Mouse (Mus musculus) heart, postnatal 36 days (tissue): ENCODE measurements at regions not wholly inside any gene's neighbourhood (a gene's known extent, or its start where the extent isn't known, plus 50 kb on each side); places are given as distances from the start of the nearest gene placed in this dataset.
"Not testable (repeated sequence)": the region's sequence is repeated elsewhere in the genome, so short reads cannot be mapped to it uniquely, and the experiment has no call there.

ENCODE experiments used
- DNase-seq, 2 experiments: peaks; one replicate each; pipeline ENCODE4 v3.0.0; 2021 to 2022
- intact Hi-C: fragments of 180-260 bp; cut with DNase I; formaldehyde crosslinking; loops from one replicate; pipeline ENCODE4 v1.15.1; 2025

GRCm38 (mm10) chr6:89121023-89121745, 219.1 kb downstream of the Tpra1 start:
- intact Hi-C loops, result no loop called here

GRCm38 (mm10) chr6:89121746-89122070, 219.7 kb downstream of the Tpra1 start:
- DNase-seq, result no peak
- intact Hi-C loops, result no loop called here

More at GRCm38 (mm10) chr6:89121023-89121745, 219.1 kb downstream of the Tpra1 start:
- DNase-seq, result no peak

- intact Hi-C loops, result no loop called here
- no peak for DNase-seq
Observed at GRCm38 (mm10) chr6:89125916-89126315, 223.9 kb downstream of the Tpra1 start.

- DNase-seq, intact Hi-C loops: not testable (repeated sequence)
Observed at GRCm38 (mm10) chr6:89128141-89128540, 226.1 kb downstream of the Tpra1 start.

- intact Hi-C loops, result no loop called here
- DNase-seq, result no peak
Observed at GRCm38 (mm10) chr6:89140469-89140868, 222.0 kb downstream of the Plxna1 start.

- no peak for DNase-seq
- intact Hi-C loops, result no loop called here
Observed at GRCm38 (mm10) chr6:89153027-89153662, 209.3 kb downstream of the Plxna1 start.

- no peak for DNase-seq
- intact Hi-C loops, result no loop called here
Observed at GRCm38 (mm10) chr6:89157501-89157900, 204.9 kb downstream of the Plxna1 start.

GRCm38 (mm10) chr6:89160051-89160450, 202.4 kb downstream of the Plxna1 start:
- no peak for DNase-seq
- intact Hi-C loops, result no loop called here

- no peak for DNase-seq
Observed at GRCm38 (mm10) chr6:89161746-89162145, 200.7 kb downstream of the Plxna1 start.

GRCm38 (mm10) chr6:89169520-89169919, 192.9 kb downstream of the Plxna1 start:
- intact Hi-C loops, result no loop called here
- DNase-seq, result no peak

More at GRCm38 (mm10) chr6:89161746-89162145, 200.7 kb downstream of the Plxna1 start:
- intact Hi-C loops, result no loop called here

- DNase-seq, intact Hi-C loops: not testable (repeated sequence)
Observed at GRCm38 (mm10) chr6:89184920-89185319, 177.5 kb downstream of the Plxna1 start.

GRCm38 (mm10) chr6:89200514-89201284, 161.7 kb downstream of the Plxna1 start:
- DNase-seq, intact Hi-C loops: not testable (repeated sequence)

GRCm38 (mm10) chr6:89215021-89215420, 147.4 kb downstream of the Plxna1 start:
- intact Hi-C loops, result no loop called here
- DNase-seq, result no peak

- intact Hi-C loops, result loop anchor here (5.0 kb wide), 2 partner anchors 117 to 308 kb away; no protein-coding TSS in a partner anchor
Observed at GRCm38 (mm10) chr6:89235416-89236075, 126.9 kb downstream of the Plxna1 start.

GRCm38 (mm10) chr6:89236226-89236625, 126.2 kb downstream of the Plxna1 start:
- intact Hi-C loops, result loop anchor here (5.0 kb wide), 2 partner anchors 116 to 309 kb away; no protein-coding TSS in a partner anchor
- no peak for DNase-seq

More at GRCm38 (mm10) chr6:89235416-89236075, 126.9 kb downstream of the Plxna1 start:
- DNase-seq, result no peak

GRCm38 (mm10) chr6:89236892-89237646, 125.4 kb downstream of the Plxna1 start:
- intact Hi-C loops, result loop anchor here (5.0 kb wide), 2 partner anchors 115 to 310 kb away; no protein-coding TSS in a partner anchor
- no peak for DNase-seq

- intact Hi-C loops, result loop anchor here (5.0 kb wide), 2 partner anchors 113 to 312 kb away; no protein-coding TSS in a partner anchor
- no peak for DNase-seq
Observed at GRCm38 (mm10) chr6:89238871-89239270, 123.5 kb downstream of the Plxna1 start.

- intact Hi-C loops, result loop anchor here (5.0 kb wide), 2 partner anchors 113 to 312 kb away; no protein-coding TSS in a partner anchor
- peak; percentile 71 to 77 for DNase-seq
Observed at GRCm38 (mm10) chr6:89239511-89239910, 122.9 kb downstream of the Plxna1 start.

- no peak for DNase-seq
- intact Hi-C loops, result no loop called here
Observed at GRCm38 (mm10) chr6:89240168-89240705, 122.2 kb downstream of the Plxna1 start.
